Mouse (Mus musculus): ENCODE measurements around the gene Egln3. TPM values are rescaled to one million over a fixed set of nuclear protein-coding genes. Genes with fewer than 3 reads are reported as not detected.

The Egln3 gene
- 8.0 and 11.2 TPM in 2 replicates for total RNA-seq (2014; rRNA removed)
- polyA plus RNA-seq (2015; fragmentation: Nextera tagmentation; extraction: Ambion mirVana) = 3.5 and 3.6 TPM in 2 replicates

- DNase-seq (ENCODE audit: low spot score) = peak; percentile 69
These were observed at the start of gene Egln3 for GRCm38 (mm10) chr12:54203656-54204045. TSS of gene Egln3 (minus strand) at chr12:54203860.

DNA sequence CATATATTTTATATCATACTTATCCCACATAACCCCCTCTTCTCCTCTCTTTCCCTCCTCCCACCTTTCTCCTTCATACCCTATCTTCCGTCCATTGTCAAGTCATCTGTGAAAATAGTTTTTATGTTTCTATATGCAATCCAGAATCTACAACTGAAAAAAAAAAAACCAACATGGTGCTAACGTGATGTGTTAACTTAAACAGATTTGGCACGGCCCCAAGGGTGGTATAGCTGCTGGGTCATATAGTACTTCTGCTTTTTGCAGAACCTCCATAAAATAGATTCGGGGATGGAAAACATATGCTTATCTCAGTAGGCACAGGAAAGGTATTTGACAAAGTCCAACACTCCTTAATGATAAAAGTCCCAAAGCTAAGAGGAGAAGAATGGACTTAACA, 49.8 kb upstream of the Egln3 start:
- no peak overlapping the region for H3K4me3 ChIP-seq (ENCODE audit: low read depth, low read length)
- no peak overlapping the region for H3K4me2 ChIP-seq (ENCODE audit: low read depth, low read length, poor library complexity, severe bottlenecking)
- H3K27ac ChIP-seq (ENCODE audit: low read depth, low read length) = no peak overlapping the region
- ATAC-seq (ENCODE audit: low FRiP score) (no peak), DNase-seq (ENCODE audit: low spot score) (no peak)
- WGBS = 93% methylated on average over 4 of the region's 4 CpGs
- H3K9ac ChIP-seq (replicated peaks; ENCODE audit: low read length, poor library complexity, severe bottlenecking) = no peak overlapping the region
- no peaks in the 10 kb centered on the region for H3K27me3 ChIP-seq (ENCODE audit: insufficient read depth, low read length)
- no peaks in the 10 kb centered on the region for H3K36me3 ChIP-seq (ENCODE audit: insufficient read depth, low read length)
- no peak for TF ChIP-seq CTCF (IDR thresholded peaks at IDR 0.05)
- H3K4me1 ChIP-seq (ENCODE audit: insufficient read depth, low read length) = no peaks in the 10 kb centered on the region
- no peaks in the 10 kb centered on the region for H3K9me3 ChIP-seq (ENCODE audit: low read length)

More at GRCm38 (mm10) chr12:54203656-54204045, at the start of gene Egln3:
- Histone ChIP-seq H3K9me3 (ENCODE audit: low read length) (no peaks in the 10 kb centered on the region), H3K9ac (replicated peaks; ENCODE audit: low read length, poor library complexity, severe bottlenecking) (peak within 1 kb of the TSS; percentile 60), H3K4me1 (ENCODE audit: insufficient read depth, low read length) (peaks cover 5% of the 10 kb centered on the region; the same call in 1 of the 2 replicates), H3K4me2 (ENCODE audit: low read depth, low read length, poor library complexity, severe bottlenecking) (peak within 1 kb of the TSS; percentile 100), H3K36me3 (ENCODE audit: insufficient read depth, low read length) (no peaks in the 10 kb centered on the region), H3K27me3 (ENCODE audit: insufficient read depth, low read length) (peaks cover 9% of the 10 kb centered on the region), H3K4me3 (ENCODE audit: low read depth, low read length) (peak within 1 kb of the TSS; percentile 58), H3K27ac (ENCODE audit: low read depth, low read length) (0 out of 2 replicates have a peak within 1 kb of the TSS, but pooled peaks have one; percentile 6)
- ATAC-seq (ENCODE audit: low FRiP score) = peak; percentile 80
- TF ChIP-seq CTCF (IDR thresholded peaks at IDR 0.05) = no peak
- 2% methylated on average over 25 of the region's 25 CpGs for WGBS

GRCm38 (mm10) chr12:54251942-54252400, 48.3 kb upstream of the Egln3 start:
- no peaks in the 10 kb centered on the region for H3K4me1 ChIP-seq (ENCODE audit: insufficient read depth, low read length)
- H3K4me3 ChIP-seq (ENCODE audit: low read depth, low read length) = no peak overlapping the region
- H3K27ac ChIP-seq (ENCODE audit: low read depth, low read length) = no peak overlapping the region
- ATAC-seq (ENCODE audit: low FRiP score) (no peak), DNase-seq (ENCODE audit: low spot score) (no peak)
- no peak overlapping the region for H3K9ac ChIP-seq (replicated peaks; ENCODE audit: low read length, poor library complexity, severe bottlenecking)
- H3K9me3 ChIP-seq (ENCODE audit: low read length) = no peaks in the 10 kb centered on the region
- H3K36me3 ChIP-seq (ENCODE audit: insufficient read depth, low read length) = no peaks in the 10 kb centered on the region
- H3K4me2 ChIP-seq (ENCODE audit: low read depth, low read length, poor library complexity, severe bottlenecking) = no peak overlapping the region
- no peaks in the 10 kb centered on the region for H3K27me3 ChIP-seq (ENCODE audit: insufficient read depth, low read length)
- whole genome bisulfite sequencing = 83% methylated on average over 9 of the region's 9 CpGs
- no peak for TF ChIP-seq CTCF (IDR thresholded peaks at IDR 0.05)

- no peak overlapping the region for H3K4me2 ChIP-seq (ENCODE audit: low read depth, low read length, poor library complexity, severe bottlenecking)
- no peaks in the 10 kb centered on the region for H3K4me1 ChIP-seq (ENCODE audit: insufficient read depth, low read length)
- no peak overlapping the region for H3K27ac ChIP-seq (ENCODE audit: low read depth, low read length)
- H3K27me3 ChIP-seq (ENCODE audit: insufficient read depth, low read length) = no peaks in the 10 kb centered on the region
- no peak for TF ChIP-seq CTCF (IDR thresholded peaks at IDR 0.05)
- no peak overlapping the region for H3K4me3 ChIP-seq (ENCODE audit: low read depth, low read length)
- no peak for DNase-seq (ENCODE audit: low spot score)
- ATAC-seq (ENCODE audit: low FRiP score) = no peak
- H3K9me3 ChIP-seq (ENCODE audit: low read length) = no peaks in the 10 kb centered on the region
- no peak overlapping the region for H3K9ac ChIP-seq (replicated peaks; ENCODE audit: low read length, poor library complexity, severe bottlenecking)
- 85% methylated on average over 7 of the region's 7 CpGs for WGBS
- no peaks in the 10 kb centered on the region for H3K36me3 ChIP-seq (ENCODE audit: insufficient read depth, low read length)
These were observed 44.2 kb upstream of the Egln3 start for GRCm38 (mm10) chr12:54247835-54248234.

DNA sequence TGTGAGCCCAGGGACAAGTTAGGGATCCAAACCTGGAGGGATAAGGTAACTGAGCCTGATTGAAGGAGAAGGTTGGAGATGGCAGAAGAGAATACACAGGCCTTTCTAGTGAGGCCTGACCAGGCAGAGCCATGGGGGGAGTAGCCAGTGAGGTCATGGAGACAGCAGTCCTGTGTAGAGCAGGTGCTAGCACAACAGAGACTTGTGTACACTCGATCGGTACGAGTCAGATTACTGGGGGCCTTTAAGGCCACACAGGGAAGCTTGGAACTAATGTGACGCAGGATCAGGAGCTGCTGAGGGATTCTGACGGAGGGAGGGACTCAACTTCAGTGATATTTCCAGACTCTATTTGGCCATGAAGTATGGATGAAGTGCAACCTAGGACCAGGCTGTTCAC, 39.5 kb upstream of the Egln3 start:
- DNase-seq (ENCODE audit: low spot score) = no peak
- H3K4me3 ChIP-seq (ENCODE audit: low read depth, low read length) = no peak overlapping the region
- H3K9ac ChIP-seq (replicated peaks; ENCODE audit: low read length, poor library complexity, severe bottlenecking) = no peak overlapping the region
- no peaks in the 10 kb centered on the region for H3K36me3 ChIP-seq (ENCODE audit: insufficient read depth, low read length)
- no peak overlapping the region for H3K27ac ChIP-seq (ENCODE audit: low read depth, low read length)
- no peak for ATAC-seq (ENCODE audit: low FRiP score)
- H3K4me2 ChIP-seq (ENCODE audit: low read depth, low read length, poor library complexity, severe bottlenecking) = no peak overlapping the region
- 84% methylated on average over 5 of the region's 5 CpGs for WGBS
- no peak for TF ChIP-seq CTCF (IDR thresholded peaks at IDR 0.05)
- H3K4me1 ChIP-seq (ENCODE audit: insufficient read depth, low read length) = no peaks in the 10 kb centered on the region
- no peaks in the 10 kb centered on the region for H3K27me3 ChIP-seq (ENCODE audit: insufficient read depth, low read length)
- H3K9me3 ChIP-seq (ENCODE audit: low read length) = no peaks in the 10 kb centered on the region

- no peak overlapping the region for H3K4me2 ChIP-seq (ENCODE audit: low read depth, low read length, poor library complexity, severe bottlenecking)
- no peak overlapping the region for H3K27ac ChIP-seq (ENCODE audit: low read depth, low read length)
- no peak overlapping the region for H3K4me3 ChIP-seq (ENCODE audit: low read depth, low read length)
- no peak for TF ChIP-seq CTCF (IDR thresholded peaks at IDR 0.05)
- H3K4me1 ChIP-seq (ENCODE audit: insufficient read depth, low read length) = no peaks in the 10 kb centered on the region
- H3K9ac ChIP-seq (replicated peaks; ENCODE audit: low read length, poor library complexity, severe bottlenecking) = no peak overlapping the region
- no peaks in the 10 kb centered on the region for H3K9me3 ChIP-seq (ENCODE audit: low read length)
- H3K36me3 ChIP-seq (ENCODE audit: insufficient read depth, low read length) = no peaks in the 10 kb centered on the region
- DNase-seq (ENCODE audit: low spot score) (no peak), ATAC-seq (ENCODE audit: low FRiP score) (no peak)
- 85% methylated on average over 6 of the region's 6 CpGs for WGBS
- no peaks in the 10 kb centered on the region for H3K27me3 ChIP-seq (ENCODE audit: insufficient read depth, low read length)
These were observed 38.3 kb upstream of the Egln3 start for GRCm38 (mm10) chr12:54241976-54242375.
